Mouse (Mus musculus): ENCODE data around the gene Zc3h10. TPM values are rescaled to one million over a fixed set of nuclear protein-coding genes. Genes with fewer than 3 reads are reported as not detected.
"Not testable (repeated sequence)": the region's sequence is repeated elsewhere in the genome, so short reads cannot be mapped to it uniquely, and the experiment has no call there.

The Zc3h10 gene
- polyA plus RNA-seq, 1 experiment from 2014 or later = 15.5 TPM

DNA sequence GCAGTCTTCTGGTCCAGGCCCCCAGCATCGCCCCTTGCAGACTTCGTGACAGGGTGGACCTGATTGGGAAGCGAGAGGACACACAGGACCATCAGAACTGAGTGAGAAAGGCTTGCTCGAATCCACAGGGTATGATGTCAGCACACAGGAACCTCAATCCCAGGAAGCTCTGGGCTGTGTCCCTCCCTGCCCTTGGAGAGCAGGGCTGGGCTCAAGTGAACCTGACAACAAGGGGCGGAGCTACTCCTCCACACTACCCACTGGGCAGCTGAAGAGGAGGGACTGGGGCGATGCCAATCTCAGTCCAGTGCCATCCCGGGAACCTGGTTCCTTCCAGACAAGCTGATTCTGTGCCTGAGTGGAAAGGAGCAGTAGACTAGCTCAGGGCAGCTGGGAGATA, 36.1 kb upstream of the Zc3h10 start:
- Histone ChIP-seq H3K27ac (peak overlapping the region; percentile 48; the same call in 1 of the 2 replicates), H3K27me3 (peaks cover 32% of the 10 kb centered on the region), H3K4me2 (peak overlapping the region; percentile 32; the same call in 1 of the 2 replicates), H3K9me3 (no peaks in the 10 kb centered on the region), H3K4me3 (no peak overlapping the region), H3K9ac (peak overlapping the region; percentile 21; the same call in 1 of the 2 replicates), H3K36me3 (0 out of 2 replicates have a peak, but pooled peaks cover 5% of the 10 kb centered on the region), H3K4me1 (peaks cover 18% of the 10 kb centered on the region)
- WGBS = 47% methylated on average over 7 of the region's 7 CpGs
- no peak for ATAC-seq (ENCODE audit: insufficient number of reproducible peaks, insufficient read depth, low FRiP score, low TSS enrichment, low read depth)

- Histone ChIP-seq H3K9me3 (no peaks in the 10 kb centered on the region), H3K4me2 (no peak overlapping the region), H3K27me3 (peaks cover 7% of the 10 kb centered on the region; the same call in 1 of the 2 replicates), H3K4me3 (no peak overlapping the region), H3K27ac (no peak overlapping the region), H3K9ac (no peak overlapping the region), H3K4me1 (peaks cover 9% of the 10 kb centered on the region), H3K36me3 (peaks cover 17% of the 10 kb centered on the region; the same call in 1 of the 2 replicates)
- ATAC-seq (ENCODE audit: insufficient number of reproducible peaks, insufficient read depth, low FRiP score, low TSS enrichment, low read depth) = no peak
- WGBS = 61% methylated on average over 4 of the region's 4 CpGs
These were observed 32.2 kb upstream of the Zc3h10 start for GRCm38 (mm10) chr10:128579731-128580130.

- Histone ChIP-seq H3K36me3 (peaks cover 17% of the 10 kb centered on the region; the same call in 1 of the 2 replicates), H3K9me3 (no peaks in the 10 kb centered on the region), H3K9ac (no peak overlapping the region), H3K27ac (no peak overlapping the region), H3K4me3 (no peak overlapping the region), H3K27me3 (peaks cover 7% of the 10 kb centered on the region; the same call in 1 of the 2 replicates), H3K4me1 (peaks cover 9% of the 10 kb centered on the region), H3K4me2 (no peak overlapping the region)
- no peak for ATAC-seq (ENCODE audit: insufficient number of reproducible peaks, insufficient read depth, low FRiP score, low TSS enrichment, low read depth)
- 85% methylated on average over 3 of the region's 3 CpGs for WGBS
These were observed 31.7 kb upstream of the Zc3h10 start for GRCm38 (mm10) chr10:128579298-128579697.

DNA sequence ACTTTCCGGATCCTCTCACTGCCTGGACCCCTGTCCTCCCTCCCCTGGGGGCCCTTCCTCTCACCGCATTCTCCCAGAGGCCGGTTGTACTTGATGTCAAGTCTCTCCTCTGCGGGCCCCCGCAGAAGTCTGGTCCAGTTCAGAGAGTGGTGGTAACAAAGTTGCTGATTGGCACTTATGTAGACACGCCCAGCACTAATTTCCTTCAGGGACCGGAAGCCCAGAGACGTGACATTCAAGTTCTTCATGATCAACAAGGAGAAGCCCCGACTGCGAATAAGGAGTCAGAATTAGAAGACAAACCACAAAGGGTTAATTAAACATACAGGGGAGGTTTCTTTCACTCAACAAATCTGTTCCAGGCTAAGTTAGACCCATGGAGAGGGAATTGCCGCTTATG, 30.8 kb upstream of the Zc3h10 start:
- 67% methylated on average over 11 of the region's 11 CpGs for WGBS
- no peaks in the 10 kb centered on the region for H3K9me3 ChIP-seq
- H3K27me3 ChIP-seq = no peaks in the 10 kb centered on the region
- H3K36me3 ChIP-seq = peaks cover 17% of the 10 kb centered on the region; the same call in 1 of the 2 replicates
- no peaks in the 10 kb centered on the region for H3K4me1 ChIP-seq
- no peak for ATAC-seq (ENCODE audit: insufficient number of reproducible peaks, insufficient read depth, low FRiP score, low TSS enrichment, low read depth)
- H3K9ac ChIP-seq = no peak overlapping the region
- H3K27ac ChIP-seq = no peak overlapping the region
- no peak overlapping the region for H3K4me2 ChIP-seq
- H3K4me3 ChIP-seq = no peak overlapping the region

- Histone ChIP-seq H3K9ac (no peak overlapping the region), H3K4me1 (no peaks in the 10 kb centered on the region), H3K4me3 (no peak overlapping the region), H3K36me3 (peaks cover 24% of the 10 kb centered on the region; the same call in 1 of the 2 replicates), H3K9me3 (no peaks in the 10 kb centered on the region), H3K27me3 (no peaks in the 10 kb centered on the region), H3K4me2 (no peak overlapping the region), H3K27ac (no peak overlapping the region)
- ATAC-seq (ENCODE audit: insufficient number of reproducible peaks, insufficient read depth, low FRiP score, low TSS enrichment, low read depth) = no peak
- 93% methylated on average over 2 of the region's 2 CpGs for WGBS
These were observed 27.5 kb upstream of the Zc3h10 start for GRCm38 (mm10) chr10:128575063-128575462.

GRCm38 (mm10) chr10:128565788-128566531, 18.4 kb upstream of the Zc3h10 start, which contains the start of gene Pa2g4:
Gene Pa2g4 (minus strand): TSS chr10:128565987.
- no peaks in the 10 kb centered on the region for H3K9me3 ChIP-seq
- ATAC-seq (ENCODE audit: insufficient number of reproducible peaks, insufficient read depth, low FRiP score, low TSS enrichment, low read depth) = peak; percentile 97
- H3K4me3 ChIP-seq = peak within 1 kb of the TSS; percentile 95
- H3K9ac ChIP-seq = peak within 1 kb of the TSS; percentile 91
- under 1% methylated on average over 58 of the region's 58 CpGs for WGBS
- H3K27ac ChIP-seq = peak within 1 kb of the TSS; percentile 91
- no peaks in the 10 kb centered on the region for H3K27me3 ChIP-seq
- H3K4me1 ChIP-seq = peaks cover 21% of the 10 kb centered on the region
- H3K4me2 ChIP-seq = peak within 1 kb of the TSS; percentile 92
- peaks cover 34% of the 10 kb centered on the region for H3K36me3 ChIP-seq

GRCm38 (mm10) chr10:128565206-128565787, 17.7 kb upstream of the Zc3h10 start:
- Histone ChIP-seq H3K4me3 (peak overlapping the region; percentile 95), H3K27me3 (no peaks in the 10 kb centered on the region), H3K36me3 (peaks cover 39% of the 10 kb centered on the region), H3K4me1 (peaks cover 21% of the 10 kb centered on the region), H3K4me2 (peak overlapping the region; percentile 92), H3K9me3 (no peaks in the 10 kb centered on the region), H3K27ac (peak overlapping the region; percentile 91), H3K9ac (peak overlapping the region; percentile 91)
- ATAC-seq (ENCODE audit: insufficient number of reproducible peaks, insufficient read depth, low FRiP score, low TSS enrichment, low read depth) = 0 out of 2 replicates have a peak, but pooled peaks have one; percentile 5
- WGBS = under 1% methylated on average over 46 of the region's 46 CpGs

DNA sequence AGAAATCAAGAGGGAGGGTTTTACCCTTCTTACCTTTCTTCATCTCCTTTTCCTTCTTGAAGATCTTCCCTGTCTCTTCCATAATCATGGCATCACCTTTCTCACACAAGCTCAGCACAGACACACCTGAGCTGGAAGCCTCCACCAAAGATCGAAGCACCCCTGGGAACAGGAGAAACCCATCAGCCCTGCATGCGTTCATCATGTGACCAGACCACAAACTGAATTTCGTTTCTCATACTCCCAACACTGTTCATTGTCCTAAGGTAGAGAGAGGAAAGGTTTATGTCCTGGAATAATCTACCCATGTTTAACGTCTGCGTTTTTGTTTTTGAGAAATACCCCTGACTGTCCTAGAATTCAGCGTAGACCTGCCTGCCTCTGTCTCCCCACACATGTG, 16.0 kb upstream of the Zc3h10 start:
- Histone ChIP-seq H3K4me2 (peak overlapping the region; percentile 92), H3K9ac (peak overlapping the region; percentile 44), H3K4me1 (peaks cover 21% of the 10 kb centered on the region), H3K27me3 (no peaks in the 10 kb centered on the region), H3K36me3 (peaks cover 54% of the 10 kb centered on the region), H3K27ac (no peak overlapping the region), H3K4me3 (peak overlapping the region; percentile 95), H3K9me3 (no peaks in the 10 kb centered on the region)
- WGBS = 90% methylated on average over 6 of the region's 6 CpGs
- ATAC-seq (ENCODE audit: insufficient number of reproducible peaks, insufficient read depth, low FRiP score, low TSS enrichment, low read depth) = no peak

DNA sequence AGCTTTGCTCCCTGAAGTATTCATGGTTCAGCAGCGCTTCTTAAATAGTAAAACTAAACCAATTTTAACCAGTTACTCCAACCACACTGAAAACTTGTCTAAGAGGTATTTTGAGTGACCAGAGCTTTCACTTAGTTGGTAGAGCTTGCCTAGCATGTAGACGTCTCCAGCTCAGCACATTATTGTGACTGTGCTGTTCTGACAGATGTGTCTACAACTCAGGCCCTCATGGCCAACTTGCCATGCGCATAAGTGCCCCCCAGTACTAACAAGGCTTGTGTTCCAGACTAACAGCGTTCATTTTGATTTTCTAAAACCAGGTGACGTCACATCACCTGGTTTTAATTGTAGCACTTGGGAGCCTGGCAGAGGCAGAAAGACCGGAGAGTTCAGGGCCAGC, 9.4 kb upstream of the Zc3h10 start:
- 63% methylated on average over 6 of the region's 6 CpGs for WGBS
- Histone ChIP-seq H3K4me2 (no peak overlapping the region), H3K4me3 (no peak overlapping the region), H3K27ac (no peak overlapping the region; the same call in 1 of the 2 replicates), H3K9ac (no peak overlapping the region), H3K9me3 (no peaks in the 10 kb centered on the region), H3K4me1 (no peaks in the 10 kb centered on the region), H3K27me3 (no peaks in the 10 kb centered on the region), H3K36me3 (peaks cover 50% of the 10 kb centered on the region)
- no peak for ATAC-seq (ENCODE audit: insufficient number of reproducible peaks, insufficient read depth, low FRiP score, low TSS enrichment, low read depth)

DNA sequence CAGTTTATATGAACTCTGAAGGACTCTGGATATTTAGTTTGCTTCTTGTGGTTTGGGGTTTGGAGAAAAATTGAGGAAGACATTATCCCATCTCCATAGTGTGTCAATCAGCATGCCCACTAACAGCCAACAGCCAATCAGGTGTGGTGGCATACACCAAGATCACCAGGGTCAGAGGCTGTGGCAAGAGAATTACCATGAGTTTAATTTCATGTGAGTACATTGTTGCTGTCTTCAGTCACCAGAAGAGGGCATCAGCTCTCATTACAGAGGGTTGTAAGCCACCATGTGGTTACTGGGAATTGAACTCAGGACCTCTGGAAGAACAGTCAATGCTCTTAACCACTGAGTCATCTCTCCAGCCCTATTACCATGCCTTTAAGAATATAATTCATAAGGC, 8.7 kb upstream of the Zc3h10 start:
- H3K27ac ChIP-seq = no peak overlapping the region
- no peak for ATAC-seq (ENCODE audit: insufficient number of reproducible peaks, insufficient read depth, low FRiP score, low TSS enrichment, low read depth)
- H3K9ac ChIP-seq = no peak overlapping the region

GRCm38 (mm10) chr10:128555567-128555966, 8.0 kb upstream of the Zc3h10 start:
- H3K4me3 ChIP-seq; H3K4me2 ChIP-seq; ATAC-seq (ENCODE audit: insufficient number of reproducible peaks, insufficient read depth, low FRiP score, low TSS enrichment, low read depth); H3K9ac ChIP-seq; H3K4me1 ChIP-seq; H3K27ac ChIP-seq; H3K9me3 ChIP-seq; H3K27me3 ChIP-seq: not testable (repeated sequence)
- 89% methylated on average over 1 of the region's 1 CpGs for WGBS
- peaks cover 37% of the 10 kb centered on the region for H3K36me3 ChIP-seq

More for the DNA sequence above, 8.7 kb upstream of the Zc3h10 start:
- Histone ChIP-seq H3K9me3 (no peaks in the 10 kb centered on the region), H3K4me2 (no peak overlapping the region), H3K27me3 (no peaks in the 10 kb centered on the region), H3K36me3 (peaks cover 44% of the 10 kb centered on the region), H3K4me3 (no peak overlapping the region), H3K4me1 (no peaks in the 10 kb centered on the region)

All from embryonic facial prominence, embryonic 13.5 days (tissue).